Mouse (Mus musculus) left cerebral cortex, adult 8-10 months (tissue): ENCODE results near the gene Zfp58. TPM values are rescaled to one million over a fixed set of nuclear protein-coding genes. Genes with fewer than 3 reads are reported as not detected.
"Not testable (repeated sequence)": the region's sequence is repeated elsewhere in the genome, so short reads cannot be mapped to it uniquely, and the experiment has no call there.

Source experiments
- DNase-seq, 2 experiments: peaks; one replicate each; pipeline ENCODE4 v3.0.0; 2022; ENCODE audit warnings: low spot score in 2 of 2
- total RNA-seq, 4 experiments: library from RNA; stranded (reverse); gene quantifications; 2 replicates each; pipeline ENCODE4 v1.2.4; 2022

The Zfp58 gene
- total RNA-seq = 10 to 100 TPM in 1 of 4 experiments, 1 to 10 TPM in 3; 6.6 to 11.3 (median 8.4) TPM

GRCm38 (mm10) chr13:67500084-67500719 lies at the start of gene Zfp58:
Zfp58 (minus strand) TSS chr13:67500555.
- peak; percentile 70 to 85 for DNase-seq

- DNase-seq = no peak
Measured at GRCm38 (mm10) chr13:67545941-67546340, 45.6 kb upstream of the Zfp58 start.

GRCm38 (mm10) chr13:67527049-67527730 lies 26.8 kb upstream of the Zfp58 start:
- no peak for DNase-seq

- peak; percentile 79 to 90 for DNase-seq
Measured at GRCm38 (mm10) chr13:67525753-67526410, 25.5 kb upstream of the Zfp58 start, which contains the start of the genes Gm26965 and Zfp87. Gm26965 (minus strand) TSS chr13:67526151. Zfp87 (minus strand) TSS chr13:67526177.

- no peak for DNase-seq
Measured at GRCm38 (mm10) chr13:67500908-67501307, 553 bp upstream of the Zfp58 start.

- no peak for DNase-seq
Measured at GRCm38 (mm10) chr13:67495631-67496030, 4.7 kb downstream of the Zfp58 start.

- peak in 1 of 2 experiments; percentile 19 for DNase-seq
Measured at GRCm38 (mm10) chr13:67484424-67484811, 15.9 kb downstream of the Zfp58 start.

GRCm38 (mm10) chr13:67483625-67484423 lies 16.5 kb downstream of the Zfp58 start, which contains the start of gene Zfp874b:
Zfp874b (minus strand) TSS chr13:67484258.
- peak; percentile 82 to 84 for DNase-seq

GRCm38 (mm10) chr13:67481528-67481927 lies 18.8 kb downstream of the Zfp58 start:
- DNase-seq = no peak

GRCm38 (mm10) chr13:67469274-67469673 lies 31.1 kb downstream of the Zfp58 start:
- no peak for DNase-seq

GRCm38 (mm10) chr13:67463506-67464185 lies 36.7 kb downstream of the Zfp58 start:
- not testable (repeated sequence) for DNase-seq

- DNase-seq = no peak
Measured at GRCm38 (mm10) chr13:67452021-67452309, 48.4 kb downstream of the Zfp58 start.

GRCm38 (mm10) chr13:67451172-67452020 lies 49.0 kb downstream of the Zfp58 start, which contains the start of gene Zfp874a:
Zfp874a (minus strand) TSS chr13:67451624.
- peak; percentile 76 to 90 for DNase-seq

Other genes with a start within 250 kb of the Zfp58 start
- gene Zfp458, start 222.1 kb downstream of the Zfp58 start, total RNA-seq = 10 to 100 TPM; 20.2 to 26.6 (median 22.9) TPM
- 1 to 10 TPM; 4.5 to 7.8 (median 6.2) TPM for gene Zfp457, start 194.1 kb downstream of the Zfp58 start, total RNA-seq
- 1 to 10 TPM; 3.5 to 4.4 (median 3.9) TPM for gene Zfp595, start 168.0 kb downstream of the Zfp58 start, total RNA-seq
- 1 to 10 TPM in 3 of 4 experiments, not detected in 1; 1.6 to 2.3 (median 1.8) TPM for gene Gm28044, start 140.0 kb downstream of the Zfp58 start, total RNA-seq
- 1 to 10 TPM in 3 of 4 experiments, under 1 TPM in 1; 0.98 to 1.5 (median 1.2) TPM for gene Zfp953, start 139.9 kb downstream of the Zfp58 start, total RNA-seq
- gene Gm28041, start 124.8 kb downstream of the Zfp58 start, total RNA-seq = under 1 TPM in 1 of 4 experiments, not detected in 3; 0.70 TPM
- 1 to 10 TPM in 2 of 4 experiments, under 1 TPM in 2; 0.77 to 1.2 (median 0.92) TPM for gene Zfp456, start 124.7 kb downstream of the Zfp58 start, total RNA-seq
- 1 to 10 TPM; 1.8 to 4.4 (median 3.7) TPM for gene Zfp429, start 100.7 kb downstream of the Zfp58 start, total RNA-seq
- gene Zfp459, start 79.1 kb downstream of the Zfp58 start, total RNA-seq = 1 to 10 TPM; 2.5 to 8.2 (median 4.0) TPM
- 10 to 100 TPM; 11.8 to 15.0 (median 14.3) TPM for gene Zfp874a, start 48.9 kb downstream of the Zfp58 start, total RNA-seq
- 10 to 100 TPM; 15.7 to 20.1 (median 17.9) TPM for gene Zfp874b, start 16.3 kb downstream of the Zfp58 start, total RNA-seq
- 1 to 10 TPM in 1 of 4 experiments, under 1 TPM in 1, not detected in 2; 0.83 to 1.3 TPM for gene Gm26965, start 25.6 kb upstream of the Zfp58 start, total RNA-seq
- gene Zfp87, start 25.6 kb upstream of the Zfp58 start, total RNA-seq = 10 to 100 TPM; 21.2 to 24.7 (median 21.6) TPM
- 10 to 100 TPM in 2 of 4 experiments, 1 to 10 TPM in 2; 9.5 to 12.2 (median 10.8) TPM for gene Zfp748, start 53.3 kb upstream of the Zfp58 start, total RNA-seq
- gene Zfp729b, start 109.2 kb upstream of the Zfp58 start, total RNA-seq = 10 to 100 TPM in 1 of 4 experiments, 1 to 10 TPM in 3; 8.1 to 10.6 (median 8.9) TPM
- gene Gm49345, start 137.2 kb upstream of the Zfp58 start, total RNA-seq = 1 to 10 TPM in 2 of 4 experiments, under 1 TPM in 2; 0.89 to 3.2 (median 1.7) TPM
- gene Zfp729a, start 137.2 kb upstream of the Zfp58 start, total RNA-seq = 10 to 100 TPM in 3 of 4 experiments, 1 to 10 TPM in 1; 7.8 to 13.7 (median 10.4) TPM
- 10 to 100 TPM; 21.5 to 29.8 (median 22.6) TPM for gene Zfp738, start 186.5 kb upstream of the Zfp58 start, total RNA-seq
- 10 to 100 TPM; 13.1 to 14.0 (median 13.6) TPM for gene Zfp65, start 228.6 kb upstream of the Zfp58 start, total RNA-seq